Comparison of ENCODE assay signal across 13 mouse cellular contexts in the genomic region with DNA sequence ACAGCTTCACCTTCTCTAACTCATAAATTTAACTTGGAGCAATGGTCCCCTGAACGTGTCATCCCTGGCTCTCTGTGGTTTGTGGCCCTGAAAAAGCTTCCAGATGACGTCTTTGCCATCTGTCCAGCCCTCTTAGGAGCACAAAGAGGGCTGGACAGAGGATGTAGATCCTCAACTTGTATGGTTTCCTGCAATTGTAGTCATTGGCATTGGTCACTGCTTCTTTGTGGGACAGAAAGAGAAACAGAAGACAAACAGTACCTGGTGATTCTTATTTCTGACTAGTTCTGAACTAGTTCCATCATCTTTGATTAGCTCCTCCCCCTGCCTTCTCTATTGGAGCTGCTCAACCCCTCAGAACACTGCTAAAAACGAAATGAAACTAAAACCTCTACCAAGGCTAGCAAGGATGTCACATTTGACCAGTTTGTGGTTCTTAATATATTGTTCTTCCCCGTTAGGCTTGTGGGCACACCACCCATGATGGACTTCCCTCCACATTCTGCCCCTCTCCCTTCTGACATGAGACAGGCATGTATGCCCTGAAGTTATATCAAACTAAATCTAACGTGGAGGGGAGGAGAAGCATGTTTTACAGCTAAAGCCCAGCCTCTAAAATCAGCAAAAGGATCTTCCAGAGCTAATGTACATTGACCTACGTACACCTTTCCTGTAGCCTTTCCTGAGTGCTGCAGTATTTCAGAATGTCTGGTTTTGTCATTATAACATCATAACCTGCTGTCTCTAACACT. TPM values are rescaled to one million over a fixed set of nuclear protein-coding genes. Genes with fewer than 3 reads are reported as not detected.
DNase-seq lines count a peak whose midpoint lies in the region; ATAC-seq and TF ChIP-seq lines count a peak whose summit lies in the region.
"Had no signal": no experiment of that assay in that cellular context is flagged by ENCODE, and none has a peak within 500 bp of the region (broad histone marks: within the 10 kb centered on the region; RNA-seq: fewer than 3 reads in every experiment).

No protein-coding gene starts in this region.

- H3K4me1 ChIP-seq in lung, adult 2 months (ENCODE audit: control insufficient read depth, insufficient read depth, low read length), result peaks cover 3% of the 10 kb centered on the region
- H3K4me1 ChIP-seq in forebrain, embryonic 12.5 days, result no peaks in the 10 kb centered on the region

- ATAC-seq in forebrain, embryonic 12.5 days (ENCODE audit: low FRiP score), result no peak
- ATAC-seq: hindbrain, postnatal 0 days had no signal

- WGBS in lung, adult 2 months, result 41% methylated on average over 6 of the region's 6 CpGs
- 68% methylated on average over 6 of the region's 6 CpGs for WGBS in forebrain, embryonic 12.5 days

- H3K9ac ChIP-seq in forebrain, embryonic 12.5 days, result no peak overlapping the region

- H3K4me3 ChIP-seq in lung, adult 2 months (replicated peaks; ENCODE audit: extremely low read depth, low read depth, low read length), result peak overlapping the region; percentile 66
- no peak overlapping the region for H3K4me3 ChIP-seq in forebrain, embryonic 12.5 days (replicated peaks)

- no peak for TF ChIP-seq CTCF in lung, adult 2 months (IDR thresholded peaks at IDR 0.05; ENCODE audit: insufficient read depth, low read length)

- no peaks in the 10 kb centered on the region for H3K9me3 ChIP-seq in forebrain, embryonic 12.5 days

- no peak overlapping the region for H3K4me2 ChIP-seq in forebrain, embryonic 12.5 days

- no peak for DNase-seq in lung, adult 2 months
- DNase-seq in lung, postnatal 14 days, result no peak
- DNase-seq in NIH3T3 (ENCODE audit: low read depth), result peak; percentile 30
- peak; percentile 45 for DNase-seq in induced T-regulatory cell, adult 2 months (ENCODE audit: low read depth)
- DNase-seq in natural killer cell, adult 2 months (ENCODE audit: low spot score in 2 of 2), result peak; percentile 32 to 47
- DNase-seq in thymus, postnatal 0 days (ENCODE audit: low spot score), result no peak
- DNase-seq in right cerebral cortex, postnatal 10 days (ENCODE audit: low spot score in 2 of 2), result no peak
- DNase-seq: cerebellum, adult 18-20 months; gastrocnemius, postnatal 14 days; right cerebral cortex, postnatal 4 days; thymus, postnatal 14 days had no signal

- no peak for TF ChIP-seq POLR2A in lung, adult 2 months (IDR thresholded peaks at IDR 0.05; ENCODE audit: borderline replicate concordance, extremely low read depth, low read depth, low read length)

- H3K27me3 ChIP-seq in forebrain, embryonic 12.5 days, result no peaks in the 10 kb centered on the region

- H3K27ac ChIP-seq in forebrain, embryonic 12.5 days, result no peak overlapping the region
- H3K27ac ChIP-seq: hindbrain, postnatal 0 days had no signal

- H3K36me3 ChIP-seq in forebrain, embryonic 12.5 days (replicated peaks), result no peaks in the 10 kb centered on the region

RNA-seq across cellular contexts. Expression of gene Rtn4, which starts 45.0 kb away (rescaled TPM):
- polyA plus RNA-seq in lung, adult 2 months (2012; rRNA removed), result 108 and 133 TPM in 2 replicates
- 34.9 and 47.1 TPM in 2 replicates for polyA plus RNA-seq in thymus, postnatal 0 days (2015; fragmentation: Nextera tagmentation; extraction: Ambion mirVana)
- polyA plus RNA-seq in forebrain, embryonic 12.5 days (2016; fragmentation: Nextera tagmentation; extraction: Ambion mirVana), result 103 and 104 TPM in 2 replicates

Comparison
In these comparisons a context has a peak if more than half of its experiments do, and no peak if none do; other contexts are left out.
1. DNase-seq: peak in NIH3T3 (single experiment), induced T-regulatory cell, adult 2 months (single experiment) and natural killer cell, adult 2 months (2 of 2); none in lung, adult 2 months (single experiment), lung, postnatal 14 days (single experiment), thymus, postnatal 0 days (single experiment) and right cerebral cortex, postnatal 10 days (0 of 2).